Mouse (Mus musculus): ENCODE data around the gene Usp12. TPM values are rescaled to one million over a fixed set of nuclear protein-coding genes. Genes with fewer than 3 reads are reported as not detected.
"Not testable (repeated sequence)": the region's sequence is repeated elsewhere in the genome, so short reads cannot be mapped to it uniquely, and the experiment has no call there.

The Usp12 gene
- polyA plus RNA-seq, 1 experiment from 2014 or later = 14.5 TPM

DNA sequence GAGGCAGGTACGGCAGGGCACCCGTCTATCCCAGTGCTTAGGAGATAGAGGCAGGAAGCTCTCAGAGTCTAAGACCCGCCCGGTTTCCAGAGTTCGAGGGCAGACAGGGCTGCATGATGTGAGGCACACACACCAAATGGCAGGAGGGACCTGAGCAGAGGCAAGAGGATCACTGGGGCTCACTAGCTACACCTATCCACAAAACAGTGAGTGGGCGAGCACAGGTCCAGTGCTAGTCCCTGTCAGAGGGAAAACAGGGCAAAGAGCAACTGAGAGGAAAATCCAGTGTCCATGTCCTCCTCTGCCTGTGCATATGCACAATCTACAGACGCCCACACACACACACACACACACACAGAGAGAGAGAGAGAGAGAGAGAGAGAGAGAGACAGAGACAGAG, 43.8 kb downstream of the Usp12 start:
- no peak for ATAC-seq
- DNase-seq (ENCODE audit: low spot score) = no peak
- Histone ChIP-seq H3K9ac (replicated peaks; ENCODE audit: low read depth) (no peak overlapping the region), H3K36me3 (ENCODE audit: insufficient read depth, low read length) (peaks cover 18% of the 10 kb centered on the region; the same call in 1 of the 2 replicates), H3K27ac (ENCODE audit: low read length) (no peak overlapping the region), H3K27me3 (replicated peaks; ENCODE audit: insufficient read depth, low read length) (no peaks in the 10 kb centered on the region), H3K4me1 (ENCODE audit: insufficient read depth, low read depth, low read length) (no peaks in the 10 kb centered on the region), H3K4me2 (replicated peaks; ENCODE audit: low read depth, low read length) (no peak overlapping the region), H3K4me3 (ENCODE audit: low read depth, low read length) (no peak overlapping the region), H3K9me3 (ENCODE audit: low read length) (no peaks in the 10 kb centered on the region)
- TF ChIP-seq CTCF (IDR thresholded peaks at IDR 0.05) = no peak
- TF ChIP-seq EP300 (IDR thresholded peaks at IDR 0.05) = no peak
- WGBS = 84% methylated on average over 7 of the region's 7 CpGs

DNA sequence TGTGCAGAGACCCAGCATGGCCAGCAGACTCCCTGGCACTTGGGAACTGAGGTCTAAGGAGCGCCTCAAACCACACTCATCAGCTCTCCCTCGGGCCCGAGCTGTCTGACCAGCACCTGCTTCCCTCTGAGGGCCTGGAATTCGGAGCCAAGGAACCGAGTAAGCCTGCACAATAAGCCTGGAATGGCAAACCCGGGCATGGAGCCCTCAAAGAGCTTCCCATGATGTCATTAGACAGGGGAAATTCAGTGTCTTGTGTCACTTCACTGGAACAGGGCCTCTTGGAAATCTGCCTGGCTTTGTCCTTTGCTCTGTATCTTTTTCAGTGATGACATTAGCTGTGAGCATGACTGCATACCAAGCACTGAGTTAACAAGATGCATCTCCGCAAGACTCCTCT, 44.5 kb downstream of the Usp12 start:
- DNase-seq (ENCODE audit: low spot score) (no peak), ATAC-seq (no peak)
- WGBS = 81% methylated on average over 7 of the region's 7 CpGs
- H3K36me3 ChIP-seq (ENCODE audit: insufficient read depth, low read length) = peaks cover 18% of the 10 kb centered on the region; the same call in 1 of the 2 replicates
- no peak overlapping the region for H3K27ac ChIP-seq (ENCODE audit: low read length)
- H3K4me2 ChIP-seq (replicated peaks; ENCODE audit: low read depth, low read length) = no peak overlapping the region
- no peaks in the 10 kb centered on the region for H3K4me1 ChIP-seq (ENCODE audit: insufficient read depth, low read depth, low read length)
- no peak for TF ChIP-seq CTCF (IDR thresholded peaks at IDR 0.05)
- no peak overlapping the region for H3K9ac ChIP-seq (replicated peaks; ENCODE audit: low read depth)
- no peaks in the 10 kb centered on the region for H3K27me3 ChIP-seq (replicated peaks; ENCODE audit: insufficient read depth, low read length)
- no peaks in the 10 kb centered on the region for H3K9me3 ChIP-seq (ENCODE audit: low read length)
- H3K4me3 ChIP-seq (ENCODE audit: low read depth, low read length) = no peak overlapping the region

DNA sequence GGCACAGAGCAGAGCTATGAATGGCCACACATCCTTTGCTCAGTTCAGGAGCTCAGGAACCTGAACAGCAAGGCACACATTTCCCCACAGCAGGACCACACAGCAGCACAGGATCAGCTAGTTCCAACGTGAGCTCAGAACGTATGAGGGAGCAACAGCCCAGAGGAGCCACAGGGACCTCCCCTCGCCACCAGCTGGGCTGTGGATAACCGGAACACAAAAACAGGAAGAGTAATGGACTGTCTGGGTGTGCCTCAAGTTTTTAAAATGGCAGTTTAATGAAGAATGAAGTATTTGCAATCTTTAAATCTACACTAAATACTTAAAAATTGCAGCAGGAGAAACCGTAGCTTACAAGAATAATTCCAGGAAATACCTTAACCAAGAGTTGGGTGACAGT, 44.9 kb downstream of the Usp12 start:
- Histone ChIP-seq H3K27me3 (replicated peaks; ENCODE audit: insufficient read depth, low read length) (no peaks in the 10 kb centered on the region), H3K27ac (ENCODE audit: low read length) (no peak overlapping the region), H3K4me1 (ENCODE audit: insufficient read depth, low read depth, low read length) (no peaks in the 10 kb centered on the region), H3K9ac (replicated peaks; ENCODE audit: low read depth) (no peak overlapping the region), H3K4me2 (replicated peaks; ENCODE audit: low read depth, low read length) (no peak overlapping the region), H3K4me3 (ENCODE audit: low read depth, low read length) (no peak overlapping the region), H3K9me3 (ENCODE audit: low read length) (no peaks in the 10 kb centered on the region), H3K36me3 (ENCODE audit: insufficient read depth, low read length) (peaks cover 18% of the 10 kb centered on the region; the same call in 1 of the 2 replicates)
- 65% methylated on average over 5 of the region's 5 CpGs for WGBS
- ATAC-seq = no peak
- no peak for TF ChIP-seq EP300 (IDR thresholded peaks at IDR 0.05)
- no peak for TF ChIP-seq CTCF (IDR thresholded peaks at IDR 0.05)
- no peak for DNase-seq (ENCODE audit: low spot score)

DNA sequence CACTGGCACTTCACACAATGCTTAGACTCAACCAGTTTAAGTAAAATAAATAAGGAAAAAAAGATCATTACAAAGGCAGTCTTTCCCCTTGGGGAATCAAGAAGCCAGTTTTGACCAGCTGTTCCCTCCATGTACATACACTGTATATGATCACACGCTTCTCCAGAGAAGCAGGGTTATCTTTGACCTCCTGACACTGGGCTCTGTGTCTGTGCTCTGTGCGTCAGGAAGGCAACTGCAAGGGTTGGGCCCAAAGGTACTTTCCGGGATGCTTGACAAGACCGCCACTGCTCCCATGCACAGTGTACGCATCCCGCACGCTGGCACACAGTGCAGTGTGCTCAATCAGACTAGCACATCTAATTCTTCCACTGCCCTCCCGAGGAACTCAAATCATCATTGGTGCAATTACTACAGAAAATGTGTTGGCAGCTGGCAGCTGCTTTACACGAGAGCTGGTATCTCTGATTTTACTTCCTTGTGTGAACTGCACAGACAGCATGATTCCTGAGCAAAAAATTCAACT, 57.8 kb downstream of the Usp12 start:
- Histone ChIP-seq H3K4me2 (replicated peaks; ENCODE audit: low read depth, low read length) (no peak overlapping the region), H3K27ac (ENCODE audit: low read length) (no peak overlapping the region), H3K9ac (replicated peaks; ENCODE audit: low read depth) (no peak overlapping the region), H3K4me3 (ENCODE audit: low read depth, low read length) (no peak overlapping the region), H3K36me3 (ENCODE audit: insufficient read depth, low read length) (peaks cover 31% of the 10 kb centered on the region), H3K27me3 (replicated peaks; ENCODE audit: insufficient read depth, low read length) (no peaks in the 10 kb centered on the region), H3K4me1 (ENCODE audit: insufficient read depth, low read depth, low read length) (no peaks in the 10 kb centered on the region), H3K9me3 (ENCODE audit: low read length) (no peaks in the 10 kb centered on the region)
- DNase-seq (ENCODE audit: low spot score) (no peak), ATAC-seq (no peak)
- TF ChIP-seq EP300 (IDR thresholded peaks at IDR 0.05) (no peak), CTCF (IDR thresholded peaks at IDR 0.05) (no peak)
- WGBS = 86% methylated on average over 9 of the region's 9 CpGs

DNA sequence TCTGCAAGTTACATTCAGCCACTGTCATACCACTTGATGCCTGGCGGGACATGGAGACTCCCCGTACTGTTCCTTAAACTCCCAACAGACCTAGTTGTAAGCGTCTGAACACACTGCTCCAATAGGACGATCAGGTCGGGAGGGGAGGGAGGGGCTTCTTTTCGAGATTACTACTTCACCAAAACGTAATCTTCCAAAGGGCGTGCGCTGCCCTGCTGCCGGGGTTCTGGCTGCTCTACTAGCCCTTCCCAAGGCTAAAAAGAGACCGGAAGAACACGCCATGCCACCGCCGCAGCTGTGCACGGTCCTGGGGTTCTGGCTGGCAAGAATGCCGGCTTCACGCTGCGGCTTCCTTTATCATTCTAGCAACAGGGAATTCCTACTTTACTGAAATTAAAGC, 58.5 kb downstream of the Usp12 start:
- H3K36me3 ChIP-seq (ENCODE audit: insufficient read depth, low read length) = peaks cover 29% of the 10 kb centered on the region
- no peaks in the 10 kb centered on the region for H3K4me1 ChIP-seq (ENCODE audit: insufficient read depth, low read depth, low read length)
- ATAC-seq = no peak
- H3K4me3 ChIP-seq (ENCODE audit: low read depth, low read length) = no peak overlapping the region
- 81% methylated on average over 18 of the region's 18 CpGs for WGBS
- no peak for DNase-seq (ENCODE audit: low spot score)
- TF ChIP-seq CTCF (IDR thresholded peaks at IDR 0.05) (no peak), EP300 (IDR thresholded peaks at IDR 0.05) (no peak)
- no peak overlapping the region for H3K9ac ChIP-seq (replicated peaks; ENCODE audit: low read depth)
- no peak overlapping the region for H3K27ac ChIP-seq (ENCODE audit: low read length)
- no peak overlapping the region for H3K4me2 ChIP-seq (replicated peaks; ENCODE audit: low read depth, low read length)
- no peaks in the 10 kb centered on the region for H3K9me3 ChIP-seq (ENCODE audit: low read length)
- H3K27me3 ChIP-seq (replicated peaks; ENCODE audit: insufficient read depth, low read length) = no peaks in the 10 kb centered on the region

DNA sequence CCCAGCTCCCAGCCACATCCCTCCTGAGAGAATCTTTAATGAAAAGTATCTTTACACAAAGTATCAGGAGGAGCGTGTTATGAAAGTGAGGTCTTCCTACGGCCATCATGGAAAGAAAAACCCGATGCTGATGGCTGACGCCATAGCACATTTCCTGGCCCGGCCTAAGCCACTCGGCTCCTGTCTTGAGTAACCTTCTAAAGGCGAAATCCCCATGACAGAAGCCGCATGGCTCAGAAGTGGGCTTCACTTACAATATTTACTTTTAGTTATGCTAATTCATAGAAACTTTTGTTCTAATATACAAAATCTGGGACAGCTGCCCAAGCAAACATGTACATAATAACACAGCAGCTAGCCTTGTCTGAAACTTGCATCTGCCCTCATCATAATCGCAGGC, 59.8 kb downstream of the Usp12 start:
- H3K9me3 ChIP-seq (ENCODE audit: low read length); H3K4me2 ChIP-seq (replicated peaks; ENCODE audit: low read depth, low read length); H3K27ac ChIP-seq (ENCODE audit: low read length); H3K27me3 ChIP-seq (replicated peaks; ENCODE audit: insufficient read depth, low read length); H3K4me3 ChIP-seq (ENCODE audit: low read depth, low read length); DNase-seq (ENCODE audit: low spot score); H3K4me1 ChIP-seq (ENCODE audit: insufficient read depth, low read depth, low read length); ATAC-seq; H3K9ac ChIP-seq (replicated peaks; ENCODE audit: low read depth): not testable (repeated sequence)
- peaks cover 25% of the 10 kb centered on the region for H3K36me3 ChIP-seq (ENCODE audit: insufficient read depth, low read length)
- WGBS = 64% methylated on average over 1 of the region's 9 CpGs

Measured in lung, postnatal 0 days (tissue).